Mouse (Mus musculus) embryonic stem cell, embryonic (primary cell): ENCODE results near the gene Ltv1.

Experiments used
- CTCF ChIA-PET, 4 experiments: fragments of 300-600 bp in 2 of 4; fragments of 350-600 bp in 2 of 4; sonication (Branson Sonifier 250); formaldehyde crosslinking; loops; one replicate each; lab custom pipeline; 2022; ENCODE audit warnings: inconsistent platforms in 2 of 4; lab: Charles Lee
- POLR2A ChIA-PET, 4 experiments: fragments of 300-600 bp in 2 of 4; fragments of 350-600 bp in 2 of 4; sonication (Branson Sonifier 250); formaldehyde crosslinking; loops; one replicate each; lab custom pipeline; 2022; ENCODE audit warnings: antibody characterized with exemption in 4 of 4, inconsistent platforms in 1 of 4; lab: Charles Lee

Ltv1 gene

DNA sequence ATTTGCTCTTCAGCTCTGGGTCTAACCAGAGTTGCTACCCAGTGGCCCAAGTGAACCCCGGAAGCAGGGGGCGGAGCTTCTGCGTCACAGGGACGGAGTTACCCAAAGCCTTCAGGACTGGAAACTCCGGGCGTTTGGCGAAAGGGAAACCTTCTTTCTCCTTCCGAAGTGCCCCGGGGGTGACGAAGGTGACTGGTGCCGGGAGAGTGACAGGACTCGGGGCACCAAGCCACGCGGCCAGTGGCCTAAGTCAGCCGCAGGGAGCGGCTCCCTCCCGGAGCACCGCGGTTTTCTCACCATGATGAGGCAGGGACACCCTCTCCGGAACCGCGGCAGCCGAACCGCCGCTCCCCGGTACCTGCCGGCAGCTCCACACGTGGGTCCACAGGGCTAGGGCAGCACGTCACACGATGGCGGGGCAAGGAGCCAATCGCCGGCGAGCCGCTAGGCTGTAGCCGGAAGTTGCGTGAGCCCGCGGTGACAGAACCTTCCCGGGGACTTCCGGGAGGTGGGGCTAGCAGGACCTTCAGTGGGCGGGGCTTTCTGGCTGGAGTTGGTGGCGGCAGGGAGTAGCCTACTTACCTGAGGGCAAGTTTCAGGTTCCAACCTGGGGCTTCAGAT, at the start of gene Ltv1:
Gene Ltv1 (minus strand): TSS at position 438 of the 621 bp plus-strand sequence.
- POLR2A ChIA-PET: interaction anchor here in 3 of 4 experiments (0.5 to 4.5 kb wide), 17 partner anchors 9 to 361 kb away, joined by 3 to 41 read pairs (median 4); partner anchors contain the start of genes Pex3 (in 1 of the 3) and Zc2hc1b (in 1 of the 3)
- CTCF ChIA-PET: no interaction called here

DNA sequence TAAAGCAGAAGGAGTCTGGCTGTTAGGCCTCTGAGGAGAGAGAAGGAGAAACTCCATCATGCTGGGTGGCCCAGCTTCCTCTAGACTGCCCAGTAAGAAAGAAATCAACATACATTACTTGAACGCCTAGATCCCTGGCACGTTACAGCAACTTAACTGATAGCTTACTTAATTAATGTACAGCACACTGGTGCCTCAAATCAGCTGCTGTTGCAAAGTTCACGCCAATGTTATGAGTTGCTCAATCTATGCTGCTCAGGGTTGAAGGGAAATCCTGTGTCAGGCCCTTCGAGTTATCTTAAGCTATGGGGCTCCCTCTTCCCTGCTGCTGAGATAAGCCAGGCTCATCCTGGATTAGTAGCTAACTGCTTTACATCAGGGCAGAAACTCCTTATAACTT, 47.5 kb upstream of the Ltv1 start:
- POLR2A ChIA-PET: interaction anchor here in 1 of 4 experiments (0.9 to 1.0 kb wide), 2 partner anchors 9 to 14 kb away, joined by 3 read pairs; no protein-coding TSS in a partner anchor
- CTCF ChIA-PET: no interaction called here

DNA sequence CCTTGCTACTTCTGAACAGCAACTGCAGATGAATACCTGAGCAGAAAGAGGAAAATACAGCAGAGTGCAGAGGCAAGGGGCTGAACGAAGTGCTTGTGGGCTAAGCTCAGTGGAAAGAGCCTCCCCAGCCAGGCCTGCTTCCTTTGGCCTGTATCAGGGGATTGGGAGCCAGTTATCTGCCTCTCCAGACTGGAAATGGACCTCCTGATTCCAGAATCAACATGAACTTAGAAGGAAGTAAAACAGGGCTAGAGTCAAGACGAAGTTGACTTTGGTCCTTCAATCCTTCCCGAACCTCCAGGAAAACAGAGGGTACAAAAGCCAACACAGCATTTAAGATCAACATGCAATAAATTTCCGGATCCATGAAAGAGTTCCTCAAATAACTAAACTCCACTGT, 45.2 kb upstream of the Ltv1 start:
- CTCF ChIA-PET: no interaction called here
- POLR2A ChIA-PET: interaction anchor here in 1 of 4 experiments (1.2 kb wide), 1 partner anchor 14 kb away, joined by 4 read pairs; no protein-coding TSS in a partner anchor

DNA sequence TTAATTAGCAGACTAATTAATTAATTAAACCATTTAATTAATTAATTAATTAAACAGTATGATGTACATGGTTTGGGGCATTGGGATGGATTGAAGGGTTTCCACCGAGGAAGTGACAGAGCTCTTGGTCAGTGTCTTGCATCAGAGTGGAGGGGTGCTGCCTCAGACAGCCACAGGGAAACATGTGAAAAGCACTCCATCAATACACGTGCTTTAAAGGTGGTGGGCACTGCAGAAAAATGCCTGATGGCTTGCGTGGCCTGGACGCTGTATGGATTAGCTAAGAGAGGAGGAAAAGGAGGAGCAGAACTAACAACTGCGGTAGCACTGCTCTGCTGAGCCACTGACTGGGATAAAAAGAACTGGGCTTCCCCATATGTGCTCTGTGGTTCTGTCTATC, 43.9 kb upstream of the Ltv1 start:
- ChIA-PET POLR2A (no interaction called here), CTCF (no interaction called here)

DNA sequence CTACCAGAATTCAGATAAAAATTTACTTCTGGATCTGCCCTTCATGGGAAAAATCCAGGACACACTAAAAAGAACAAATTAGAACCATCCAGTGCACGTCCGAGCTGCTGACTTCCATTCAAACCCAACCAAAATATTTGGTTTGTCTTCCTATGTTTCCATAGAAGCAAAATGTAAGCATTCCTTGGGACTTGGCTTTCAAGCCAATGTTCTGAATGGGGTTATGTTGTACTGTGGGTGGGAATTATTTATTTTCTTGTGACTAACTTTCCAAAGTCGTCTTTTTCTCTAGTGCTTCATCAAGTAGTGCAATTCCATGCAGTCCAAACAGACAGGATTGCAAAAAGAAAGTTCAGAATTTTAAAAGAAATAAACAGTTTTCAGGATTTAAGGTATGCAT, 41.5 kb upstream of the Ltv1 start:
- ChIA-PET CTCF (no interaction called here), POLR2A (no interaction called here)

DNA sequence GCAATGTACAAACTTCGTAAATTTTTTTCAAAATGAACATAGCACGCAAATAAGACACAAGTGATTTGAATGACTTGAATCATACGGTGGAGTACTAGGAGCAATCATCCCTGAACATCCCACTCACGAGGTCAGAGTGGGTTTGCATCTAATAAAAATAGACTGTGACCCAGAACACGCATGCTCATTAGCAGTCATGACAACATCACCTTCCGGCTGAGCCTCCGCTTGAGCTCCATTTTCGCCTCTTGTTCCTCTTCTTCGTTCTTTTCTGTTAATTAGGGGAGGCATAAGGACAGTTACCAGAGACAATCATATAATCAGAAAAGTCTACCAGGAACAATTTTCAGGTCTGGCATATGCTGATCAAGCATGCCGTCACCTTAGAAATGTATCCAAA, 41.0 kb upstream of the Ltv1 start:
- POLR2A ChIA-PET: interaction anchor here in 1 of 4 experiments (0.6 kb wide), 1 partner anchor 171 kb away, joined by 4 read pairs; no protein-coding TSS in a partner anchor
- CTCF ChIA-PET: no interaction called here

DNA sequence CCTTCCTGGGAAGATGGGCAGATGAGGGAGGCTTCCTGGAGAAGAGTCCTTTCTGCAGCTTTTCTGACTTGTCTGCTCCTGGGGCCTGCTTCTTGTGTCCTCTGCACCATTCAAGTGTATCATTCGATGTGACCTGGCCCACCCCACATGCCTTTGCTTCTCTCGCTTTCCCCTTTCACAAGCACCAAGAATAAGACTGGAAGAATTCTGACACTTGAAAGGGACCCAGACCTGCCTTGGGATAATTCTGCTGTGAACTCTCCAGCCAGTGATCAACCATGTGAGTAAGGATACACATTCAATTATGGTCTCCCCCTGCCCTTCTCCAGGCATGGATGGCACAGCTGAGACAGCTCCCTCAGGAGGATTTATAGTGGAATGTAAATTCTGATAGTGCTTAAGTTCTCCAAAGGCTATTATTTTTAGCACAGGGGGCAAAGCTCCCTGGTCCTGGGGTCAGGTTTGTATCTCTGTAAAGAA, 40.2 kb upstream of the Ltv1 start:
- CTCF ChIA-PET: no interaction called here
- POLR2A ChIA-PET: interaction anchor here in 1 of 4 experiments (0.7 kb wide), 1 partner anchor 205 kb away, joined by 3 read pairs; no protein-coding TSS in a partner anchor

DNA sequence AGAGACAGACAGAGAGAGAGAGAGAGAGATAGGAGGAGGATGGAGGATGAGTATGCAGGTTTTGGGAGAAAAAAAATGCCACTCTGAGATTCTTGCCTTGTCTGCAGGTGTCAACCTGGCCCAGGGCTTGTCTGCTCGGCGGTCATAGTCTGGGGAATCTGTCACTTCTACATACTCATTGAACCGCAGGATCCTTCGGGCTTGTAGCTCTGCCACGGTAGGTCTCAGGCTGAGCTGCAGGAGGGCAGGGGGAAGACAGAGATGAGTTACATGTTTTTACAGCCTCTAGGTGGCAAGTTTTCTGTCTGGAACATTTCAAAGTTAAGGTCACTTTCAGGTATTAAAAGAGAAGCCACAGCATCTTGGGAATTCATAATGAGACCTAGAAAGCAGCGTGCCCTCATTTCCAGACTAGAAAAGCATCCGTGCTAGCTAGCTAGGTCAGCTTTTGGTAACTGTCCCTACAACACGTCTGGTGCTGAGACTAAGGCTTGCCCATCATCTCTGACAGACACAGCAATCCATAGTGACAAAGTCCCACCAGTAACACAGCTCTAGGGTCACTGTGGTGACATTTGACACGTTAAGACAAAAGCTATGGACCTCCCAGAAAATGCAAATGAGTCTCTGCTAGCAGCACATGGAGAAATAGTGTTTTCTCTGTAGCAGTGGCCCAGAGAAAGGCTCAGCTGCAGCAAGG, 39.6 kb upstream of the Ltv1 start:
- CTCF ChIA-PET: no interaction called here
- POLR2A ChIA-PET: interaction anchor here in 1 of 4 experiments (0.7 kb wide), 1 partner anchor 206 kb away, joined by 3 read pairs; no protein-coding TSS in a partner anchor

DNA sequence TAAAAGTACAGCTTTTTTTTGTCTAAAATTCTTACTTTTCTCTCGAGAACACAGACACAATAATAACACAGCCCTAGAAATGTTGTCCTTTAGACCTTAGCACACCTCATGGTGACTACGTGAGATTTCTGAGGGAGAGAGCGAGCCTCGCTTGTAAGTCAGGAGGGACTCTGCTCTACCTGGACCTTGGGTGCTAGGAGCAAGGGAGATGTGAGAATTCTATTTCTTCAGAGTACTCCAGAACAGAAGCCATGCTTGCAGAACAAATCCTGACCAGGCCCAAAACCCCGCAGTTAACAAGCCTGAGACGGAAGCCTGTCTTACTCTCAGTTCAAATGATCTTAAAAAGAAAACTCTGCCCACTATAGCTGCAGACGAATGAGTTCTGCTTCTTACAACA, 37.7 kb upstream of the Ltv1 start:
- ChIA-PET CTCF (no interaction called here), POLR2A (interaction anchor here in 1 of 4 experiments (0.6 kb wide), 1 partner anchor 301 kb away, joined by 5 read pairs; no protein-coding TSS in a partner anchor)

DNA sequence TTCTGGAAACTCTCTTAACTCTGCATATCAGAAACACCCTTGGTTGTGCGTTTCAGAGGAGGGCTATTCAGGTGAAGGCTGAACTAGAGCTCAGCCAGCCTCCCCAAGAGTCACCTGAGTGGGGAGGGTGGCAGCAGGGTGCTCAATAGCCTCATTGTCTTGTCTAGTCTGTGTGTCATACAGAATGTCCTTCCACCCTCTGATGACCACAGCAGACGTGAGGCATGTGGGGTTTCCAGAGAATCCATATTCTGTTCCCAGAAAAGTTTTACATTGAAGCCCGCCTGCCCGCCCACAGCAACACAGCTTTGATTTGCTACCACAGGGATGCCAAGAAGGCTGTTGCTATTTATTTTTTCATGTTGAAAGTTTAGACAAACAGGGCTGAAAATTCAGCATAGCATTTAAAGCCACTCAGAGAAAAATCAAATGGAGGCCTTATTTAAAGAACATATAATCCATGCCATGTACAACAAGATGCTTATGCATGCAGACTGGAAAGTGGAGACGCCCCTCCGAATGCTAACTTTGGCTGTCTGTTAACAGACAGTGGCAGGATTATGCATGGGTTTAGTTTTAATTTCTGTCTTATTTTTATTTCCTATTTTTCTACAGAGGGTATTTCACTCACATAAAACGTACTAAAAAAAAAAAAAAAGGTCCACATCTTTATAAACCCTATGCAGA, 32.6 kb upstream of the Ltv1 start:
- ChIA-PET POLR2A (interaction anchor here in 2 of 4 experiments (0.6 to 0.8 kb wide), 2 partner anchors 45 to 503 kb away, joined by 3 to 6 read pairs; no protein-coding TSS in a partner anchor), CTCF (no interaction called here)

DNA sequence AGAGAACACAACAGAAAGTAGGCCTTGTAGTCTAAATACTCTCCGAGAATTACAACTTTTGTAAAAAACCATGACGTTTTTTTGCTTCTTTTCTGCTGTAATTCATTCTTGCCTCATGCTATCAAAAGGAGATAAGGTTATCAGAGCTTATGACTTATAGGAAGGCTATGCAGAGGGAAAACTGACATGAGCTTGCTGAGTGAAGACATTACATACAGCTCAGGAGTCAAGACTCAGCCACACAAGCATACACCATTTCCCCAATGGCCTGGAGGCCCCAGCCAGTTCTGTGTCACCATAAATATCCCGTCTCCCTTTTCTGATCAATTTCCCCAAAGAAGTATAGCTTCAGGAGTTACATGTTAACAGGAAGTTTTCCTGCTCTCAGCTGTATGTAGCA, 29.2 kb upstream of the Ltv1 start:
- ChIA-PET CTCF (no interaction called here), POLR2A (no interaction called here)

DNA sequence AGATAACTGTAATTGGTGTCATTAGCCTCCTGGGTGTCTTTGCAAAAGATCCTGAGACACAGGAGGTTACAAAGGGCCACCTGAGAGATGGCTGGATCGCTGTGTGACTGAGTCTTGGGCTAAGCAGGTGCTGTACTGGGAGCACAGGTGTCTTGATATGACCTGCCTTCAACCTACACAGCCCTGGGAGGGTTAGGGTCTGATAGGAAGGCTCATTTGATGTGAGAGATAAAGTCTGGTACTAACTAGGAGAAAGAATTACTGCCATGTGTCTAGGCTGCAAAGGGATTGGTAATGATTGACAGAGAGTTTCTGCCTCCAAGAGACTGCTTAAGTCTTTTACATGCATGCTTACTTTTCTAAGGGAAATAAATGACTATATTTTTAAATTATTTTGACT, 27.1 kb upstream of the Ltv1 start:
- POLR2A ChIA-PET: no interaction called here
- CTCF ChIA-PET: no interaction called here

DNA sequence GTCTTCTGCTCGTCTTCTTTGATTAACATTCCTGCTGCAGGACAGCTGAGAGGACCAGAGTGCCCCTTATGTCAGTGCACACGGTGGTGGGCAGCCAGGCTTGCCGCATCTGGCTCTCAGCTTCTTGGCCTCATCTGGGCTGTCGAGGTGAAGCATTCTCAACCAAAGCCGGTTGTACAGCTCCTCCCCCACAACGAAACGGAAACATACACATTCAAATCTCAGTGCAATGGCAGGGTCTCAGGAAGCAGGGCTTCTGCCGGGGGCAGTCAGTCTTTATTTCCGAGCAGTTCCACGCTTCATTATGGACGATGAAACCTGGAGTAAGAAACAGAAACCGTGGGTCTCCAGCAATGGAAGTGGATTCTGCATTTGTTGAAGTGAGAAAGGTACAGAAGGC, 21.0 kb upstream of the Ltv1 start:
- CTCF ChIA-PET: no interaction called here

DNA sequence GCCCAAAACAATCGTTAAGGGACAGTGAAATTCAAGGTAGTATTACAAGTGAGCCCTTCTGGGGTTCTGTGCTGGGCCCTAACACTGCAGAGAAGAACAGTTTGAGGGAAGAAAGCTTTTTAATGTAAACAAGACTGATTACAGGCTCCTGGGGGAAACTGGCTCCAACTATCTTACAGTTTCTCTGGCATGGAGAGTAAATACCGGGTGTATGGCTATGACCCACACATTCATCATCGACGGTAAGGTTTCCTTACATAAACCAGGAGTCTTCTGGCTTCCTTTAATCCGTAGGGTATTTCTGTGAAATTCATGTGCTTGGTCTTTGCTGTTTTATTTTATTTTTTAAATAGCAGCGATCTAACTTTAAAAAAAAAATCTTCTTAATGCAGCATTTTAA, 19.9 kb upstream of the Ltv1 start:
- POLR2A ChIA-PET: interaction anchor here in 1 of 4 experiments (0.6 to 1.2 kb wide), 3 partner anchors 12 to 41 kb away, joined by 3 read pairs; no protein-coding TSS in a partner anchor
- CTCF ChIA-PET: no interaction called here

More for the DNA sequence above, 21.0 kb upstream of the Ltv1 start:
- POLR2A ChIA-PET: no interaction called here

DNA sequence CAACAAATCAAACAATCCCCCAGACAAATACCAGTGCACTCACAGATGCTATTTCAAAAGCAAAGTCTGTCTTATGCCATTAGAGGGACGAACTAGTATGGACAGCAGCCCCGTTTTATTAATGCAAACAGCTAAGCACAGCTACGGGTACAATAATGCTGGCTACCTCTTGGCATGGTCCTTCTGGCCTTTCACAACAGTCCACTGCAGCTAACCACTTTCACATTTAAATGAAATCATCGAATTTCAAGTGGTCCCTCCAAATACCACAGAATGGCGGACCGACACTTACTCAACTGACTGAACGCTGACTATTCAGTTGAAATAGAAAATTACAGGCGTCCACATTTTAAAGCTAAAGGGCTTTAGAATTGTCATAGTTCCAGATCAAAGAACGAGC, 19.4 kb upstream of the Ltv1 start:
- POLR2A ChIA-PET: interaction anchor here in 1 of 4 experiments (1.0 to 1.2 kb wide), 2 partner anchors 11 to 18 kb away, joined by 3 read pairs; no protein-coding TSS in a partner anchor

DNA sequence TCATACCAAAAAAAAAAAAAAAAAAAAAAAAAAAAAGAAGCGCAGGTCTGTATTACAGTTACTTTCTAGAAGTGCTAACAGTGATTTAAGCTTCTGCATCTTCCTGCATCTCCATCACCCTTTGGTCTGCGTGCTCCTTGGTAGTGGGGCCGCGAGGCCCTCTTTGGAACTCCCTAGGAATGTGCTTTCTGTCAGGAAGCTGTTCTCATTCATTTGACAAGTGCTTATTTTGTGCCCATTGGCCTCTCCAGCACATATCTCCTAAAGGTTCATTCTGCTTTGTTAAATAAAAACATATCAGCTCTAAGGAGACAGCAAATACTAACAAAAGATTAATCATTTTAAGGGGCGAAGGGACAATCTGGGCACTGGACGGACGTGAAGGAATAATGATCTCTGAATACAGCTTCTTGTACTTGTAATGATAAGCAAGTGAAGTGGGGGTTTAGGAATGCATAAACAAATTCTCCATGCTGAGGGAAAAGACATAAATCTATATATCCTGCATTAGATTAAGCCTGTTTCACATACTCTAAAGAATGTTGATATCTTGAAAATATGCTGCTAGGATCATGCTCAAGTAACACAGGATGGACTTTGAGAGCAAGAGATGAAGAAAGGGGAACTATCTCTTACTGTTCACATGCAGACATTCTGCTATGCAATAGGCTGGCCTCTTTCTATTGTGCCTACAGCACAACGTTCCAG, 17.1 kb upstream of the Ltv1 start:
- POLR2A ChIA-PET: interaction anchor here in 2 of 4 experiments (0.6 to 1.9 kb wide), 8 partner anchors 8 to 371 kb away, joined by 3 to 6 read pairs (median 4); no protein-coding TSS in a partner anchor

More for the DNA sequence above, 19.4 kb upstream of the Ltv1 start:
- CTCF ChIA-PET: no interaction called here

DNA sequence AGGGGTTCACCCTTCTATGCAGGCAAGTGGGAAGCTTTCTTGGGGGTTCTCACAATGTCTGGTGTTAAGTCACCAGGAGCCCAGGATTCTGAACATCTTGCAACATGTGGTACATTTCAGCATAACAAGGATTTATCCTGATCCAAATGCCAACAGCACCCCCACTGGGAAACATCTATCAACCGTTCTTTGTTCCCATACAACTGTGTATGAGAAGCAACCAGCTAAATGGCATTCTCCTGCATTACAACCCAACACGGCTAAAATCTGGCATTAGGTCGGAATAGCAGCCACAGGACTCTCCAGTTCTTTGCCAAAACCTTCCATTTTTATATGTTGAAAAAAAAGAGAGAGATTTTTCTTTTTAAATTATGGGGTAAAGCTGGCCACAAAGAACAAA, 16.5 kb upstream of the Ltv1 start:
- CTCF ChIA-PET: no interaction called here
- POLR2A ChIA-PET: interaction anchor here in 2 of 4 experiments (0.6 to 1.9 kb wide), 5 partner anchors 9 to 120 kb away, joined by 3 to 6 read pairs (median 3); no protein-coding TSS in a partner anchor

More for the DNA sequence above, 17.1 kb upstream of the Ltv1 start:
- CTCF ChIA-PET: no interaction called here

DNA sequence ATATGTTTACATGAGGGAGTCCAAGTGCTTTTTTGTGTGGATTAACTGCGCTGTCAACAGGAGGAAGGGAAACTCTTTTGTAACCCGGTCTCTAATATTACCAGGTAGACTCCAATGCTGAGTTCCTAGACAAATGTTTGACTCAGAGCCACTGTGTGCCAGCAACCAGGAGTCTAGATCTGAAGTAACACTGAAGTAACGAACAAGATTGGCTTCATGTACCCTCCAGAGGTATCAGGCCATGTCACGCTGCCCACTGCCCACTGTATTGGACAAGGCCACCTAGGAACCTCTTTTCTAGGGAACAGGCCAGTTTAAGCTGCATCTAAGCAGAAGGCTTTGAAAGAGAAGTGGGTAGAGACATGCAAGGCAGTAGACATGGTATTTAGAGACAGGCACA, 16.1 kb upstream of the Ltv1 start:
- ChIA-PET CTCF (no interaction called here), POLR2A (interaction anchor here in 2 of 4 experiments (0.6 to 1.9 kb wide), 3 partner anchors 10 to 120 kb away, joined by 3 to 5 read pairs (median 3); no protein-coding TSS in a partner anchor)
